9 mouse cellular contexts compared by ENCODE assay signal in genomic region chr8:105152623-105153398, GRCm38 (mm10). TPM values are rescaled to one million over a fixed set of nuclear protein-coding genes. Genes with fewer than 3 reads are reported as not detected.
DNase-seq lines count a peak whose midpoint lies in the region; ATAC-seq and TF ChIP-seq lines count a peak whose summit lies in the region.
"Had no signal": no experiment of that assay in that cellular context is flagged by ENCODE, and none has a peak within 500 bp of the region (broad histone marks: within the 10 kb centered on the region; RNA-seq: fewer than 3 reads in every experiment).

No protein-coding gene starts in this region.

- peak overlapping the region; percentile 53 for H3K4me2 ChIP-seq in liver, embryonic 16.5 days (ENCODE audit: low read depth, low read length)
- H3K4me2 ChIP-seq in neural tube, embryonic 15.5 days, result peak overlapping the region; percentile 67

- WGBS in liver, embryonic 16.5 days (ENCODE audit: insufficient replicate concordance), result 11% methylated on average over 27 of the region's 27 CpGs
- WGBS in neural tube, embryonic 15.5 days, result 2% methylated on average over 27 of the region's 27 CpGs

- peak overlapping the region; percentile 67; the same call in 1 of the 2 replicates for H3K27ac ChIP-seq in layer of hippocampus, adult 2 months
- no peak overlapping the region for H3K27ac ChIP-seq in liver, embryonic 16.5 days (ENCODE audit: low read length)
- H3K27ac ChIP-seq in neural tube, embryonic 15.5 days (replicated peaks), result peak overlapping the region; percentile 72

- TF ChIP-seq CTCF in layer of hippocampus, adult 2 months (conservative IDR thresholded peaks at IDR 0.05), result 0 out of 2 replicates have a peak, but pooled peaks have one; percentile 1

- H3K4me1 ChIP-seq in liver, embryonic 16.5 days (ENCODE audit: control insufficient read depth, low read depth, low read length), result no peaks in the 10 kb centered on the region; the same call in 1 of the 2 replicates
- H3K4me1 ChIP-seq in neural tube, embryonic 15.5 days, result peaks cover 13% of the 10 kb centered on the region

- ATAC-seq in liver, embryonic 16.5 days (ENCODE audit: low read depth), result peak; percentile 53; the same call in 1 of the 2 replicates
- ATAC-seq in neural tube, embryonic 15.5 days (ENCODE audit: low FRiP score), result peak; percentile 93

- peak overlapping the region; percentile 50 for H3K4me3 ChIP-seq in layer of hippocampus, adult 2 months
- peak overlapping the region; percentile 39 for H3K4me3 ChIP-seq in liver, embryonic 16.5 days (ENCODE audit: low read depth, low read length)
- peak overlapping the region; percentile 38 for H3K4me3 ChIP-seq in neural tube, embryonic 15.5 days (replicated peaks)

- DNase-seq in Muller cell, postnatal 12 days (ENCODE audit: inconsistent ontology term), result peak; percentile 94
- peak; percentile 96 for DNase-seq in cerebellum, postnatal 10 days
- DNase-seq in frontal cortex, adult 2 months (ENCODE audit: extremely low spot score in 1 of 2, low spot score in 1 of 2), result peak; percentile 33 to 74
- peak; percentile 65 for DNase-seq in heart, postnatal 36 days
- DNase-seq in layer of hippocampus, adult 2 months (ENCODE audit: low spot score in 2 of 2), result peak; percentile 72 to 73
- peak; percentile 26 to 74 for DNase-seq in urinary bladder, postnatal 36 days (ENCODE audit: low spot score in 2 of 2)

- no peaks in the 10 kb centered on the region for H3K9me3 ChIP-seq in liver, embryonic 16.5 days (replicated peaks; ENCODE audit: control insufficient read depth, low read length)
- no peaks in the 10 kb centered on the region for H3K9me3 ChIP-seq in neural tube, embryonic 15.5 days (replicated peaks)

- intact Hi-C loops in heart, postnatal 36 days (cut with DNase I), result no loop called here

- peak overlapping the region; percentile 12; the same call in 1 of the 2 replicates for H3K9ac ChIP-seq in liver, embryonic 16.5 days (ENCODE audit: low read depth, low read length)
- H3K9ac ChIP-seq in neural tube, embryonic 15.5 days (replicated peaks), result peak overlapping the region; percentile 42

- no peaks in the 10 kb centered on the region for H3K36me3 ChIP-seq in liver, embryonic 16.5 days (ENCODE audit: control insufficient read depth, insufficient read depth)
- no peaks in the 10 kb centered on the region for H3K36me3 ChIP-seq in neural tube, embryonic 15.5 days

- H3K27me3 ChIP-seq in liver, embryonic 16.5 days (ENCODE audit: control insufficient read depth, insufficient read depth, low read depth, low read length), result peaks cover 13% of the 10 kb centered on the region
- H3K27me3 ChIP-seq in neural tube, embryonic 15.5 days (replicated peaks), result no peaks in the 10 kb centered on the region; the same call in 1 of the 2 replicates
- H3K27me3 ChIP-seq: CH12.LX had no signal

RNA-seq across cellular contexts. Expression of gene Cbfb, which starts 17.7 kb away (rescaled TPM):
- polyA plus RNA-seq in frontal cortex, adult 2 months (2012; rRNA removed), result 25.2 and 28.1 TPM in 2 replicates
- total RNA-seq in heart, postnatal 36 days (2021), result 10 to 100 TPM; 21.5 to 24.1 TPM
- total RNA-seq in layer of hippocampus, adult 2 months (2021), result 10 to 100 TPM; 20.0 to 20.4 TPM
- 6.6 and 7.5 TPM in 2 replicates for polyA plus RNA-seq in liver, embryonic 16.5 days (2015; fragmentation: Nextera tagmentation; extraction: Ambion mirVana)
- 34.0 and 38.6 TPM in 2 replicates for polyA plus RNA-seq in neural tube, embryonic 15.5 days (2015; fragmentation: Nextera tagmentation; extraction: Ambion mirVana)

RNA-seq across cellular contexts. Expression of gene Ces4a, which starts 21.2 kb away (rescaled TPM):
- not detected in 2 replicates for polyA plus RNA-seq in frontal cortex, adult 2 months (2012; rRNA removed)
- total RNA-seq in heart, postnatal 36 days (2021), result not detected
- not detected for total RNA-seq in layer of hippocampus, adult 2 months (2021)
- polyA plus RNA-seq in liver, embryonic 16.5 days (2015; fragmentation: Nextera tagmentation; extraction: Ambion mirVana), result not detected in 2 replicates
- polyA plus RNA-seq in neural tube, embryonic 15.5 days (2015; fragmentation: Nextera tagmentation; extraction: Ambion mirVana), result 0.18 TPM in 1 of 2 replicates, not detected in the other
- total RNA-seq: CH12.LX had no signal
